Mouse (Mus musculus) hindbrain, embryonic 14.5 days (tissue): Measurements from ENCODE around the gene Alkbh2. TPM values are rescaled to one million over a fixed set of nuclear protein-coding genes. Genes with fewer than 3 reads are reported as not detected.

Source experiments
- ATAC-seq: fragments of 200-750 bp; cut with Nextera tagmentation; 2 replicates; pipeline ENCODE4 v1.8.0; 2017; ENCODE audit warnings: moderate number of reproducible peaks, mild to moderate bottlenecking, moderate TSS enrichment, moderate library complexity; ENCODE audit not compliant: low FRiP score
- DNase-seq: peaks from one replicate; pipeline ENCODE4 v3.0.0-alpha.2; 2015; ENCODE audit warnings: low spot score
- H3K27ac ChIP-seq: fragments of 300-500 bp; sonication (generic); 2 replicates; pipeline ENCODE4 v1.5.1; 2014; ENCODE audit warnings: mild to moderate bottlenecking, moderate library complexity
- H3K27me3 ChIP-seq: fragments of 300-500 bp; sonication (generic); 2 replicates; pipeline ENCODE4 v1.6.1; 2014; ENCODE audit warnings: mild to moderate bottlenecking, low read length, mixed read lengths; ENCODE audit not compliant: control insufficient read depth, insufficient read depth
- H3K36me3 ChIP-seq: fragments of 300-500 bp; sonication (generic); replicated peaks from 2 replicates; pipeline ENCODE4 v1.6.1; 2014; ENCODE audit not compliant: control insufficient read depth, insufficient read depth
- H3K4me1 ChIP-seq: fragments of 300-500 bp; sonication (generic); replicated peaks from 2 replicates; pipeline ENCODE4 v1.6.1; 2014; ENCODE audit warnings: antibody characterized with exemption, low read length, mixed read lengths; ENCODE audit not compliant: control insufficient read depth, insufficient read depth
- H3K4me2 ChIP-seq: fragments of 300-500 bp; sonication (generic); replicated peaks from 2 replicates; pipeline ENCODE4 v1.6.1; 2014; ENCODE audit warnings: mild to moderate bottlenecking, moderate library complexity
- H3K4me3 ChIP-seq: fragments of 300-500 bp; sonication (generic); replicated peaks from 2 replicates; pipeline ENCODE4 v1.5.1; 2014; ENCODE audit warnings: mild to moderate bottlenecking, low read length
- H3K9ac ChIP-seq: fragments of 300-500 bp; sonication (generic); 2 replicates; pipeline ENCODE4 v1.6.1; 2014
- H3K9me3 ChIP-seq: fragments of 300-500 bp; sonication (generic); 2 replicates; pipeline ENCODE4 v1.6.1; 2016; ENCODE audit warnings: low read length; ENCODE audit not compliant: control insufficient read depth
- WGBS: fragments of 180-500 bp; shearing (Covaris S2); extraction: QIAGEN DNeasy Blood & Tissue Kit; methylation state at CpG from one replicate; pipeline ENCODE4 v1.1.7; 2014; 5-methylcytosine and 5-hydroxymethylcytosine counted together
- polyA plus RNA-seq: library from polyadenylated mRNA; unstranded; fragments of >200 nt; fragmentation: Nextera tagmentation; extraction: Ambion mirVana; gene quantifications from 2 replicates; pipeline ENCODE4 v1.2.1, GENCODE M21; 2014

The Alkbh2 gene
- polyA plus RNA-seq, 1 experiment from 2014 or later, result 6.2 TPM

DNA sequence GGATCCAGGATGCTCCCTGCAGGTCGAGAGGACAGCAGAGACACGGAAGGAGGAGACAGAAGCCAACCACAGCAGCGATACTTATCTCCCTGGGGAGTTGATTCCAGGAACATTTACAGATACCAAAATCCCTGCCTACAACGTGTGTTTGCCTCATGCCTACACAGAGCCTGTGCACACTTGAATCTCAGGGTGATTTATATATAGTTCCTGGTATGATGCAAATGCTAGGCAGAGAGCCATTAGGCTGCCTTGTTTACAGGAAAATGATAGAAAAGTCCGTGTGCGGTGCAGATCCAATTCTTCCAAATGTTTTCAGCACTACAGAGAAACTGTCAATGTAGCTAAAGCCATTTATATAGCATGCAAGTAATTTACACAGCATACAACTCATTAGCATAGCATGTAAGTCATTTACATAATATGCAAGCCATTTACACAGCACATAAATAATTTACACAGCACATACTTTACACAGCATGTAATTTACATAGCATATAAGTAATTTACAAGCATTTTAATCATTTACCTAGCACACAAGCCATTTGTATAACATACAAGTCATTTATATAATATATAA is 35.2 kb upstream of the Alkbh2 start:
- no peak overlapping the region for H3K4me3 ChIP-seq
- WGBS, result 75% methylated on average over 6 of the region's 6 CpGs
- ATAC-seq, result no peak

DNA sequence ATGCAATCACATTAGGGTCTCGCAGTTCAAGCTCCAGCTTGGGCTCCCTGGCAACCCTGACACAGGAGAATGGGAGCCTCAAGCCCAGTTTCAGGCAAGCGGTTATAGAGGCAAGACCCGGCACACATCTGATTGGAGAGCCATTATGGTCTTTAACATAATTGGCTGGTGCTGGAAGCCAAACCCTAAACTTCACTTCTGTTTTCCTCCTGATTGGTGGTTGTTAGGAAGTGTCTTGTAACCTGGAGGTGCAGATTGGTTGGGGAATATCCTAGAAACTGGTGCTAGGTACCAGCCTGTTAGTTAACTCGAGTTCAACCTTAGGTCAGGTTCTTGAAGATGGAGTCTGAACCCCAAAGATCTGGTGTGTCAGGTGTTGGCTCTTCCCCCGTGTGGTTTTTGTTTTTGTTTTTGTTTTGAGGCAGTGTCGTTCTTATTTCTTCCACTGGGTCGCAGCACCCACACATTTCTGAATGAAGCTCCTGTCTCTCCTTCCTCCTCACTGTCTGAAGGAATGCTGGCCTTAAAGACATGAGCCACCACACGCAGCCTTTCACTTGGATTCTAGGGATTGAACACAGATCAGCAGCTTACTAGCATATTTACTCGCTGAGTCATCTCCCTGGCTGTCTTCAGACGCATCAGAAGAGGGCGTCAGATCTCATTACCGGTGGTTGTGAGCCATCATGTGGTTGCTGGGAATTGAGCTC is 34.2 kb upstream of the Alkbh2 start:
- DNase-seq (no peak), ATAC-seq (no peak)
- Histone ChIP-seq H3K9ac (no peak overlapping the region), H3K4me1 (no peaks in the 10 kb centered on the region), H3K4me2 (no peak overlapping the region), H3K9me3 (no peaks in the 10 kb centered on the region), H3K27ac (no peak overlapping the region), H3K27me3 (no peaks in the 10 kb centered on the region), H3K36me3 (no peaks in the 10 kb centered on the region), H3K4me3 (no peak overlapping the region)
- WGBS, result 57% methylated on average over 12 of the region's 12 CpGs

More for the DNA sequence above, 35.2 kb upstream of the Alkbh2 start:
- Histone ChIP-seq H3K4me2 (no peak overlapping the region), H3K27ac (no peak overlapping the region), H3K9me3 (no peaks in the 10 kb centered on the region), H3K4me1 (no peaks in the 10 kb centered on the region), H3K36me3 (no peaks in the 10 kb centered on the region), H3K9ac (no peak overlapping the region), H3K27me3 (no peaks in the 10 kb centered on the region)
- DNase-seq, result no peak

DNA sequence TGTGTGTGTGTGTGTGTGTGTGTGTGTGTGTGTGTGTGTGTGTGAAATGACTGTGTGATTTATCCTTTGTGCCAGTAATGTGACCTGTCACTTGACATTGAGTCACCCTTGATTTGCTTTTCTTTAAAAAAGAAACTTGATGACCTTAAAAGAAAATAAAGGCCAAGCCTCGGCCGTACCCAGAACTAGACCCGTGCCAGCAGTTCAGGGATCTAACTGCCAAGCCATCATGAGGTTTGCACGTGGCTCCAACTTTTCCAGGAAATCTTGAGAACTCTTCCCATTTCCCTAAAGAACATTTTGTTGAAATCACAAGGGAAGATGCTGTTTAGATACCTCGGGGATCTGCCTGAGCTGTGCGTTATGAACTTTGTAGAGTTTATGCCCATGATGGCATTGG is 33.4 kb upstream of the Alkbh2 start:
- H3K27ac ChIP-seq, result no peak overlapping the region
- no peak overlapping the region for H3K4me3 ChIP-seq
- no peaks in the 10 kb centered on the region for H3K9me3 ChIP-seq
- no peak for ATAC-seq
- H3K36me3 ChIP-seq, result no peaks in the 10 kb centered on the region
- H3K4me1 ChIP-seq, result no peaks in the 10 kb centered on the region
- H3K4me2 ChIP-seq, result no peak overlapping the region
- no peak for DNase-seq
- 84% methylated on average over 6 of the region's 6 CpGs for WGBS
- no peak overlapping the region for H3K9ac ChIP-seq
- no peaks in the 10 kb centered on the region for H3K27me3 ChIP-seq

DNA sequence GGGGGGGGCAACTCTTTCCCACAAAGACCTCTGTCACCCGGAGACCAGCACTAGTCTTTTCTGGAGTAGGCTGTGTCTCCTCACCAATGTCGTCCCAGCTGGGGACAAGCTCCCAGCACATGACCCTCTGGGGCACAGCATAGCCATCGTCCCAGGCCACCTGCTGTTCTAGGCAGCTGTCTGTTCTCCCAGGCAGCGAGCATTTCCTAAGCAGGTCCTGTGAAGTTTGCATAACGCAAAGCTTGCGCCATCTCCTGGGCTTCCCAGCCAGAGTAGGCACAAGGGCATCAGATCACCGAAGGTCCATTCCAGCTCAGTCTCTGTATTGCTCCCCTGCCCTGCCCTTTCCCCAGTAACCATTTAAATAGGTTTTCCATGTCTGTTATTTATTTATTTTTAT is 29.2 kb upstream of the Alkbh2 start:
- ATAC-seq (no peak), DNase-seq (no peak)
- 51% methylated on average over 7 of the region's 7 CpGs for WGBS
- H3K4me1 ChIP-seq, result no peaks in the 10 kb centered on the region
- H3K27ac ChIP-seq, result no peak overlapping the region
- H3K27me3 ChIP-seq, result no peaks in the 10 kb centered on the region
- H3K9ac ChIP-seq, result no peak overlapping the region
- no peaks in the 10 kb centered on the region for H3K9me3 ChIP-seq
- H3K4me2 ChIP-seq, result no peak overlapping the region
- H3K36me3 ChIP-seq, result no peaks in the 10 kb centered on the region
- H3K4me3 ChIP-seq, result no peak overlapping the region

DNA sequence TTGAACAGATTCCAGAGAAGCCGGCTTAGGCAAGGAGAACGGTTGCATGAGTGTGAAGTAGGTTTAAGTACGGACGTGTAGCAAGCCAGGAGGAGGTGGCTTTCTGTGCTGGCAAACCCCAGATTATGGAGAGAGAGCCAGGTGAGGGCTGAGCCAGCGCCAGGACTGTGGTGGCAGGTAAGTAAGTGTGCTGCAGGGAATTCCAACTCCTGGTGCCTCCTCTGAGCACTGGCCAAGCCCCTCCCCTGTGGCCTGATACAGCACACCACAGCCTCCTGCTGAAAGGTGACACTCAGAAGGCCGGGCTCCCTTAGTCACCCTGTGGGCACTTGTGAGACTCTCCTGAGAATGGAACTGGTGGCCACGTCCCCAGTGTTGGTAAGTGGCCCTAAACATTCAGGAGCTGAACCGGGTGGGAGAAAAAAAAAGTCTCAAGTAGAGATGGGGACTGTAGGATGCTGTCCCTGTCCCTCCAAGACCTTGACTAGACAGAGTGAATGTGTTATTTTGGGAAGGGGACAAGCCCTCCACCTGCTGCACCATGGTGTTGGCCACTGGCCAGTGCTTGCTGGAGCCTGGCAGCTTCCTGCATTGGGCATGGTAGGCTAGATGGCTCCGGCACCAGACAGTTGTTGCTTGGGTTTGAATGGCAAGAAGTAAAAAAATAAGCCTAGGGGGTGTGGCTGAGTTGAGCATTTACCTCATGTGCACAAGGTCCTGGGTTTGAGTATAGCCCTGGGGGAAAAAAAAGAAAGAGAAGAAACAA is 27.3 kb upstream of the Alkbh2 start:
- H3K4me2 ChIP-seq, result no peak overlapping the region
- WGBS, result 76% methylated on average over 9 of the region's 9 CpGs
- no peaks in the 10 kb centered on the region for H3K36me3 ChIP-seq
- no peak overlapping the region for H3K9ac ChIP-seq
- no peaks in the 10 kb centered on the region for H3K27me3 ChIP-seq
- H3K4me1 ChIP-seq, result no peaks in the 10 kb centered on the region
- H3K9me3 ChIP-seq, result no peaks in the 10 kb centered on the region
- ATAC-seq, result no peak
- DNase-seq, result no peak
- H3K27ac ChIP-seq, result no peak overlapping the region
- no peak overlapping the region for H3K4me3 ChIP-seq

DNA sequence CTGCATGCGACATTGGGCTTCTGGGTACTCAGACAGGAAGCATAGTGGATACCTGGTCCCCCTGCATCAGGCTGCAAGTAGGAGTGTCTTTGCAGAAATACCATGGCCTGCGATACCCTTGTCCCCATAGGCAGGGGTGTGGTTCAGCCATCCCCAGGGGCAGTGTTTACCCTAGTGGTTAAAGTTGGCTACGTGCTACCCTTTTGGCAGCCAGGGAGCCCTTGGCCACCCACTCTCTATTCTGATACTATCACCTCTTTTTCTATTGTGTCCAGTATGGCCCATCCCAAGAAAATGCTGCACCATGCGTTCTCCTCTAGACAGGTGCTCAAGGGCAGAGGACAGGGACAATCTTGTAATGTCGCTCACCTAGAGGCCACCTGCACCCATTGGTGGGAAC is 26.7 kb upstream of the Alkbh2 start:
- H3K4me3 ChIP-seq, result no peak overlapping the region
- H3K9me3 ChIP-seq, result no peaks in the 10 kb centered on the region
- no peak for DNase-seq
- H3K4me1 ChIP-seq, result no peaks in the 10 kb centered on the region
- H3K27ac ChIP-seq, result no peak overlapping the region
- ATAC-seq, result no peak
- WGBS, result 90% methylated on average over 5 of the region's 5 CpGs
- no peaks in the 10 kb centered on the region for H3K27me3 ChIP-seq
- H3K36me3 ChIP-seq, result no peaks in the 10 kb centered on the region
- no peak overlapping the region for H3K9ac ChIP-seq
- no peak overlapping the region for H3K4me2 ChIP-seq

DNA sequence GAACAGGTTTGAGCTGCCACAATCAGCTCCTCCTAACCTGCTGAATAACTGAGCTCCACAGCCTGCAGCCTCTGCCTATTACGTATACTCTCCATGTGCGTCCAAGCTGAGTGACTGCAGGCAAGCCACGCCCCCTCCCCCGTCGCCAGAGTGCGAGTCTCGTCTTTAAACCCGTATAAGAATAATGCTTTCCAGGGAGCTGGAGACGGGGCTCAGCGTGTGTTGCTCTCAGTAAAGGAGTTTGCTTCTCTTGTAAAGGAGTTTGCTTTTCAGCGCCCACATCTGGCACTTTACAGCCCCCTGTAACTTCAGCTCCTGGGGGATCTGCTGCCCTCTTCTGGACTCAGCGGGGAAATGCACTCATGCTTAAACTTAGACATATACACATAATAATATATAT is 25.5 kb upstream of the Alkbh2 start:
- no peak overlapping the region for H3K27ac ChIP-seq
- no peaks in the 10 kb centered on the region for H3K36me3 ChIP-seq
- H3K9ac ChIP-seq, result no peak overlapping the region
- ATAC-seq (no peak), DNase-seq (peak; percentile 38)
- no peaks in the 10 kb centered on the region for H3K4me1 ChIP-seq
- peak overlapping the region; percentile 19; the same call in 1 of the 2 replicates for H3K4me2 ChIP-seq
- no peaks in the 10 kb centered on the region for H3K27me3 ChIP-seq
- H3K4me3 ChIP-seq, result no peak overlapping the region
- 0 out of 2 replicates have a peak, but pooled peaks cover 3% of the 10 kb centered on the region for H3K9me3 ChIP-seq
- WGBS, result 3% methylated on average over 12 of the region's 12 CpGs

DNA sequence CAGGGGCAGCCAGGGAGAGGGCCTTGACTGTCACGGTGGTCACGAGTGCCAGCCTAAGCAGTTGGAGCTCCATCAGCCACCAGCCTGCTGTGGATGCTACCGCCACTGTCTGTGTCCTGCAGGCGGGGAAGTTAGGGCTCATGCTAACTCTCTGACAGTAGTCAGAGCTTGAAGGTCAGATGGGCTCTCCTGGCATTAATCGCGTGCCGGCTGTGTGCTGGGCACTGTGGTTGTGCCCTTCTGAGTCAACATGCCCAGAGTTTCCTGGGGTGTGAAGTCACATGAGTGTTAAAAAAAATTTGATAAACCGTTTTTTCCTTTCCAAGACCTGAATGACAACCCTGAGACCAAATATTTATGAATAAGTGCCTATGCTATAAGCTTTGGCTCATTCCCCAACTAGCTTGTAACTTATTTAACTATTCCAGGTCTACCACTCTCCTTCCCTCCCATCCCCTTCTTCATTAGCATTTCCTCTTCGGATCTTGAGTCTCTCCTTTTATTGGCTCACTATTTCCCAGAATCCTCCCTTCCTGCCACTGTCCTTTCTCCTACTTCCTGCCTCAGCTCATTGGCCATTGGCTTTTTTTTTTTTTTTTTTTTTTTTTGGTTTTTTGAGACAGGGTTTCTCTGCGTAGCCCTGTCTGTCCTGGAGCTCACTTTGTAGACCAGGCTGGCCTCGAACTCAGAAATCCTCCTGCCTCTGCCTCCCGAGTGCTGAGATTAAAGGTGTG is 24.5 kb upstream of the Alkbh2 start:
- H3K4me2 ChIP-seq, result no peak overlapping the region
- H3K4me3 ChIP-seq, result no peak overlapping the region
- 0 out of 2 replicates have a peak, but pooled peaks cover 4% of the 10 kb centered on the region for H3K9me3 ChIP-seq
- H3K36me3 ChIP-seq, result no peaks in the 10 kb centered on the region
- DNase-seq, result no peak
- no peak for ATAC-seq
- H3K27me3 ChIP-seq, result no peaks in the 10 kb centered on the region
- H3K4me1 ChIP-seq, result no peaks in the 10 kb centered on the region
- WGBS, result 78% methylated on average over 12 of the region's 12 CpGs
- H3K27ac ChIP-seq, result no peak overlapping the region
- no peak overlapping the region for H3K9ac ChIP-seq
